Mouse (Mus musculus): ENCODE measurements around the gene Arhgap24. TPM values are rescaled to one million over a fixed set of nuclear protein-coding genes. Genes with fewer than 3 reads are reported as not detected.

Arhgap24 gene
- polyA plus RNA-seq (2015; fragmentation: Nextera tagmentation; extraction: Ambion mirVana) = 12.0 and 13.3 TPM in 2 replicates

DNA sequence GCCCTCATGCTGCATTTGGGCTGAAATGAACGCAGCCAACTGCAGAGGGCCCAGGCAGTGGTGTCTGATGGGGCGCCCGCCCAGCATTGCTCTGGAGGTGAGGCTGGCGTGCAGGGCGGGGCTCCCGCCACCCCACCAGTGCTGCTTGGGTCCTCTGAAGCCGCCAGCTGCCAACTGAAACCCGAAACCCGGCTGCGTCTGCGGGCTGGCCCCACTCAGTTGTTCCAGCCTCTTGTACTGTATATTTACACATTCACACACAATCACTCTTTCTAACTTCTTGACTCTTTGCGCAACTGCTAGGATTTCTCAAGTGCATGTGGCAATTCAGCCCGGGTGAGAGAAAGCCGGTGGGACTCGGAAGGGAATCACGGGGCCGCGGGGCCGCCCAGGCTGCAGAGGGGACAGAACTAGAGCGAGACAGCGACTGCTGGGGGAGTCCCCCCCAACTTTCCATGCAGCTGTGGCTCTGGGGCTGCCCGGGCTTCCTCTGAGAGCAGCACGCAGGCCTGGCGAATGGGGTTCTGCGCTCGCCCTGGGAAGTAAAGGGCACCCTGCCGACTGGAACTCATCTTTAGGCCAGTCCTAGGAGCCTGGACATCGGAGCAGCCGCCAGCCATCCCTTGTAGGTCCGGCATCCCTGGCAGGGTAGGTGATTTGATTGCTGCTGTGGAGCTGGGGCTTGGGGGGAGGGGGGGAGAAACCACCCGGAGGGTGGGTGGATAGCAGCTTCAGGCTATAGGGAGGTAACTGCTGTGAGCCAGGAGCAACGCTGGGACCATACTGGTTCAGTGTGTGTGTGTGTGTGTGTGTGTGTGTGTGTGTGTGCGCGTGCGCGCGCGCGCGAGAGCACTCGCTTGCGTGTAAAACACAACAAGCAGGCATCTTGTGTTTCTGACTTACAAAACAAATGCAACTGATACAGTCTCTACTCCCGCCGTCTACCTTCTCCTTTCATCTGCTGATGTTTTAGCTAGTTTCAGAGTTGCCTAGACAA, at the start of gene Arhgap24:
TSS of gene Arhgap24 (plus strand) at position 177 of the 997 bp plus-strand sequence.
- Histone ChIP-seq H3K9me3 (replicated peaks; ENCODE audit: control insufficient read depth, low read length, poor library complexity, severe bottlenecking) (no peaks in the 10 kb centered on the region), H3K4me3 (ENCODE audit: low read depth, low read length) (peak within 1 kb of the TSS; percentile 48), H3K27me3 (ENCODE audit: control insufficient read depth, insufficient read depth, low read depth, low read length) (no peaks in the 10 kb centered on the region), H3K9ac (ENCODE audit: low read depth, low read length) (peak within 1 kb of the TSS; percentile 61), H3K4me2 (ENCODE audit: low read length) (peak within 1 kb of the TSS; percentile 90), H3K4me1 (ENCODE audit: control insufficient read depth, insufficient read depth, low read length) (peaks cover 13% of the 10 kb centered on the region), H3K36me3 (ENCODE audit: control insufficient read depth, insufficient read depth, low read length) (no peaks in the 10 kb centered on the region), H3K27ac (ENCODE audit: low read length) (peak within 1 kb of the TSS; percentile 53)
- peak; percentile 79 for ATAC-seq
- WGBS = under 1% methylated on average over 44 of the region's 44 CpGs

- 32% methylated on average over 4 of the region's 4 CpGs for WGBS
- H3K27ac ChIP-seq (ENCODE audit: low read length) = no peak overlapping the region
- no peak overlapping the region for H3K4me2 ChIP-seq (ENCODE audit: low read length)
- peaks cover 3% of the 10 kb centered on the region; the same call in 1 of the 2 replicates for H3K4me1 ChIP-seq (ENCODE audit: control insufficient read depth, insufficient read depth, low read length)
- H3K27me3 ChIP-seq (ENCODE audit: control insufficient read depth, insufficient read depth, low read depth, low read length) = no peaks in the 10 kb centered on the region
- no peak for ATAC-seq
- H3K4me3 ChIP-seq (ENCODE audit: low read depth, low read length) = no peak overlapping the region
- no peaks in the 10 kb centered on the region for H3K36me3 ChIP-seq (ENCODE audit: control insufficient read depth, insufficient read depth, low read length)
- no peak overlapping the region for H3K9ac ChIP-seq (ENCODE audit: low read depth, low read length)
- no peaks in the 10 kb centered on the region for H3K9me3 ChIP-seq (replicated peaks; ENCODE audit: control insufficient read depth, low read length, poor library complexity, severe bottlenecking)
Measured at GRCm38 (mm10) chr5:102434182-102434581, 47.0 kb upstream of the Arhgap24 start.

DNA sequence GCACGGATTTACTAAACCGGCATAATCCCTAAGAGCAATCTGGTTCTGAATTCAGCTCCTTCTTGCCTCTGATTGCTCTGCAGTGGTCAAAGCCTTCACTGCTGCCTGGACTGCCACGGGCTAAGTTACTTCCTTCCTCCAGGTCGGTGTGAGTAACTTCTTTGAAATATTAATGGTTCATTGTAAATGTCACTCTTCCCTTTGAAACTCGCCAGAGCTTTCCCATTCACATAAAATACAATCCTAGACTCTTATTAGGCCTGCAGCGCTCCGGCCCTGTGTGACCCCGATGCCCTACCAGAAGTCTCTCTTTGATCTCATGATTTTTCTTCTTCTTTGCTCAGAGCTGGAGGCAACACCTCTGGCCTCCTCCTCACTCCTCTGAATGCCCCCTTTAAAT, 44.6 kb upstream of the Arhgap24 start:
- H3K27me3 ChIP-seq (ENCODE audit: control insufficient read depth, insufficient read depth, low read depth, low read length) = no peaks in the 10 kb centered on the region
- no peak overlapping the region for H3K9ac ChIP-seq (ENCODE audit: low read depth, low read length)
- peaks cover 3% of the 10 kb centered on the region; the same call in 1 of the 2 replicates for H3K4me1 ChIP-seq (ENCODE audit: control insufficient read depth, insufficient read depth, low read length)
- no peaks in the 10 kb centered on the region for H3K9me3 ChIP-seq (replicated peaks; ENCODE audit: control insufficient read depth, low read length, poor library complexity, severe bottlenecking)
- no peak overlapping the region for H3K4me3 ChIP-seq (ENCODE audit: low read depth, low read length)
- no peak overlapping the region for H3K4me2 ChIP-seq (ENCODE audit: low read length)
- WGBS = 66% methylated on average over 8 of the region's 8 CpGs
- ATAC-seq = no peak
- no peak overlapping the region for H3K27ac ChIP-seq (ENCODE audit: low read length)
- H3K36me3 ChIP-seq (ENCODE audit: control insufficient read depth, insufficient read depth, low read length) = no peaks in the 10 kb centered on the region

DNA sequence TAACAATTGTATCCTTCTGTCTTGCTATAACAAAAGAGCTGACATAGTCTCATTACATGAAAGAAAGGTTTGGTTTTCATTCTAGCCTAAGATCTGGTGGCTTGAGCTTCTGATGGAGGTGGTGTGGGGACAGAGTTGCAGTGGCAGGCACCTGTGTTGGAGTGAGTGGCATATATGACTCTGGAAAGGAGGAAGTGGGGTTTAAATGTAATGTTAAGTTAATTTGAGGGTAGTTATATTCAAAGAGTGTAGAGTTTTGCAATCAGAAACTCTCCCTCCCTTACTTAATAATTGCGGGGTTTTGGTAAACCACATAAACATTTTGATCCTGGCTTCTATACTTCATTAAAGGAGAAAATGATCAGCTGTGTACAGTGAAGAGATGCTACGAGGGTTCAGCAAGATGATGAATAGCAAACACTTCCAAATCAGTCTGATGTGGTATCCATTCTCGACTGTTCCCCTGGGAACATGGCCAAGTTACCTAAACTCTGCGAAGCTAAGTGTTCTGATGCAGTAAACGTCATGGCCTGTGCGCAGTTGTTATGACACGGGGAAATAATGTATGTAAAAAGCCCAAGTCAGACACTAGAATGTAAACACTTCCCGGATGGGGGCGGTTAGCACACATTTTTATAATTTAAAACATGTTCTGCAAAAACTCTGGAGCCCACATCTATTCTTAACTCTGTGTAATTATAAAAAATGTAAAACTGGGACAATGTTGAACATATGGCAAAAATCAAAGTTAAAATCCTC, 41.9 kb upstream of the Arhgap24 start:
- Histone ChIP-seq H3K9me3 (replicated peaks; ENCODE audit: control insufficient read depth, low read length, poor library complexity, severe bottlenecking) (no peaks in the 10 kb centered on the region), H3K36me3 (ENCODE audit: control insufficient read depth, insufficient read depth, low read length) (no peaks in the 10 kb centered on the region), H3K27ac (ENCODE audit: low read length) (no peak overlapping the region), H3K4me2 (ENCODE audit: low read length) (no peak overlapping the region), H3K9ac (ENCODE audit: low read depth, low read length) (no peak overlapping the region), H3K4me1 (ENCODE audit: control insufficient read depth, insufficient read depth, low read length) (peaks cover 2% of the 10 kb centered on the region; the same call in 1 of the 2 replicates), H3K27me3 (ENCODE audit: control insufficient read depth, insufficient read depth, low read depth, low read length) (no peaks in the 10 kb centered on the region), H3K4me3 (ENCODE audit: low read depth, low read length) (no peak overlapping the region)
- 88% methylated on average over 9 of the region's 9 CpGs for WGBS
- no peak for ATAC-seq

DNA sequence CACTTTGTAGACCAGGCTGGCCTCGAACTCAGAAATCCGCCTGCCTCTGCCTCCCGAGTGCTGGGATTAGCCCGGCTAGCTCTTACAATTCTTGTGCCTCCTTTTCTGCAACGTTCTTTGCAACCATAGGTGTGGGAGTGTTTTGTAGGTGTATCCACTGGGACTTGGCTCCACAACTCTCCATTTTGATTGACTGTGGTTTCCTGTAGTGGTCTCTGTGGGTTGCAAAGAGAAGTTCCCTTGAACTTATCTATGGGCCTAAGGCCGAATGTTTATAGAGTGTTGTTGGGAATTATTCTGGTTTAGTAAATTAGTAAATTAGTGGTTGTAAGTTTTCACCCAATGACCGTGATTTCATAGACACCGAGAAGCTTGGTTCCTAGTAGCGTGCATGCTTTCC, 33.8 kb upstream of the Arhgap24 start:
- no peaks in the 10 kb centered on the region for H3K4me1 ChIP-seq (ENCODE audit: control insufficient read depth, insufficient read depth, low read length)
- no peak for ATAC-seq
- H3K36me3 ChIP-seq (ENCODE audit: control insufficient read depth, insufficient read depth, low read length) = no peaks in the 10 kb centered on the region
- no peaks in the 10 kb centered on the region for H3K27me3 ChIP-seq (ENCODE audit: control insufficient read depth, insufficient read depth, low read depth, low read length)
- 94% methylated on average over 9 of the region's 9 CpGs for WGBS
- no peak overlapping the region for H3K4me2 ChIP-seq (ENCODE audit: low read length)
- H3K9me3 ChIP-seq (replicated peaks; ENCODE audit: control insufficient read depth, low read length, poor library complexity, severe bottlenecking) = no peaks in the 10 kb centered on the region
- H3K4me3 ChIP-seq (ENCODE audit: low read depth, low read length) = no peak overlapping the region
- no peak overlapping the region for H3K9ac ChIP-seq (ENCODE audit: low read depth, low read length)
- H3K27ac ChIP-seq (ENCODE audit: low read length) = no peak overlapping the region

- H3K27me3 ChIP-seq (ENCODE audit: control insufficient read depth, insufficient read depth, low read depth, low read length) = no peaks in the 10 kb centered on the region
- no peaks in the 10 kb centered on the region for H3K9me3 ChIP-seq (replicated peaks; ENCODE audit: control insufficient read depth, low read length, poor library complexity, severe bottlenecking)
- H3K4me2 ChIP-seq (ENCODE audit: low read length) = no peak overlapping the region
- WGBS = 91% methylated on average over 2 of the region's 2 CpGs
- no peaks in the 10 kb centered on the region for H3K4me1 ChIP-seq (ENCODE audit: control insufficient read depth, insufficient read depth, low read length)
- no peak for ATAC-seq
- no peak overlapping the region for H3K27ac ChIP-seq (ENCODE audit: low read length)
- H3K36me3 ChIP-seq (ENCODE audit: control insufficient read depth, insufficient read depth, low read length) = no peaks in the 10 kb centered on the region
- H3K4me3 ChIP-seq (ENCODE audit: low read depth, low read length) = no peak overlapping the region
- no peak overlapping the region for H3K9ac ChIP-seq (ENCODE audit: low read depth, low read length)
Measured at GRCm38 (mm10) chr5:102450897-102451296, 30.3 kb upstream of the Arhgap24 start.

DNA sequence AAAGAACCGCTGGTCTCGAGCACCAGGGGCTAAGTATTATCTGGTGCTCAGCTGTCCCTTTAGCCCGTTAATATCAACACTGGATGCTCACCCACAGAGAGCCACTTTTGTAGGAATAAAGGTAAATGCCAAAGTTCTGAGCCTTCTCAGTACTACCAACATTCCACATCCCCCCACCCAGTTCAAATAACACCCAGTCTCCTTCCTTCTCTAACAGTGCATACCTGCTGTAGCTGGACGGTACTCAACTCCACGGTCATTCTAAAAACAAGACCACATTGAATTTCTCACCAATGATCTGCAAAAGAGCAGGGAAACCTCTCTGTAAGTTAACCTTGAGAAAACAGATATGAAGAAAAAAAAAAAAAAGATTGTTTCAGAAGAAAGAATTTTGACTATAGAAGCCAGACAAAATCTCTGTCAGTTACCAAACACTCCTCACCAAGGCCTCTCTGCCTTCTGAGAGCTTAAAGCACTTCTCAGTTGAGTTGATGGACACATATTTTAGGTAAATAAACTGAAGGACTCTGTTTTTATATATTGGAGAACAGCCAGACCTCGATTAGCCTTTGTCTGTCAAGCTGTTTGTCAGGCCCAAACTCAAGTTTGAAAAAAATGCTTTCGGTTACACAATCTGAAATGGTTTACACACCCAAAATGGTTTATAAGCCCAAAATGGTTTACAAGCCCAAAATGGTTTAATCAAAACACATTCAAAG, 29.0 kb upstream of the Arhgap24 start:
- no peak overlapping the region for H3K4me3 ChIP-seq (ENCODE audit: low read depth, low read length)
- H3K4me2 ChIP-seq (ENCODE audit: low read length) = no peak overlapping the region
- H3K9me3 ChIP-seq (replicated peaks; ENCODE audit: control insufficient read depth, low read length, poor library complexity, severe bottlenecking) = no peaks in the 10 kb centered on the region
- no peak for ATAC-seq
- H3K27ac ChIP-seq (ENCODE audit: low read length) = no peak overlapping the region
- no peak overlapping the region for H3K9ac ChIP-seq (ENCODE audit: low read depth, low read length)
- 83% methylated on average over 7 of the region's 7 CpGs for WGBS
- no peaks in the 10 kb centered on the region for H3K27me3 ChIP-seq (ENCODE audit: control insufficient read depth, insufficient read depth, low read depth, low read length)
- H3K4me1 ChIP-seq (ENCODE audit: control insufficient read depth, insufficient read depth, low read length) = no peaks in the 10 kb centered on the region
- H3K36me3 ChIP-seq (ENCODE audit: control insufficient read depth, insufficient read depth, low read length) = no peaks in the 10 kb centered on the region

DNA sequence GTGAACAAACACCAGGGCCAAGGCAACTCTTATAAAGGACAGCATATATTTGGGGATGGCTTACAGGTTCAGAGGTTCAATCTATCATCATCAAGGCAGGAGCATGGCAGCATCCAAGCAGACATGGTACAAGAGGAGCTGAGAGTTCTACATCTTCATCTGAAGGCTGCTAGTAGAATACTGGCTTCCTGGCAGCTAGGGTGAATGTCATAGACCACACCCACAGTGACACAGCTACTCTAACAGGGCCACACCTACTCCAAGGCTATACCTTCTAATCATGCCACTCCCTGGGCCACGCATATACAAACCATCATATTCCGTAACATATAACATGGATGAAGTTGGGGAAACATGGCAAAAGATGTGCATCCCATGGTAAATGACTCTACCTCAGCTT, 27.9 kb upstream of the Arhgap24 start:
- Histone ChIP-seq H3K4me3 (ENCODE audit: low read depth, low read length) (no peak overlapping the region), H3K27ac (ENCODE audit: low read length) (no peak overlapping the region), H3K9me3 (replicated peaks; ENCODE audit: control insufficient read depth, low read length, poor library complexity, severe bottlenecking) (no peaks in the 10 kb centered on the region), H3K27me3 (ENCODE audit: control insufficient read depth, insufficient read depth, low read depth, low read length) (no peaks in the 10 kb centered on the region), H3K4me2 (ENCODE audit: low read length) (no peak overlapping the region), H3K36me3 (ENCODE audit: control insufficient read depth, insufficient read depth, low read length) (no peaks in the 10 kb centered on the region), H3K9ac (ENCODE audit: low read depth, low read length) (no peak overlapping the region), H3K4me1 (ENCODE audit: control insufficient read depth, insufficient read depth, low read length) (no peaks in the 10 kb centered on the region)
- ATAC-seq = no peak
- 94% methylated on average over 2 of the region's 2 CpGs for WGBS
